Mouse (Mus musculus): Measurements from ENCODE around the gene Prlh.

Gene Prlh

DNA sequence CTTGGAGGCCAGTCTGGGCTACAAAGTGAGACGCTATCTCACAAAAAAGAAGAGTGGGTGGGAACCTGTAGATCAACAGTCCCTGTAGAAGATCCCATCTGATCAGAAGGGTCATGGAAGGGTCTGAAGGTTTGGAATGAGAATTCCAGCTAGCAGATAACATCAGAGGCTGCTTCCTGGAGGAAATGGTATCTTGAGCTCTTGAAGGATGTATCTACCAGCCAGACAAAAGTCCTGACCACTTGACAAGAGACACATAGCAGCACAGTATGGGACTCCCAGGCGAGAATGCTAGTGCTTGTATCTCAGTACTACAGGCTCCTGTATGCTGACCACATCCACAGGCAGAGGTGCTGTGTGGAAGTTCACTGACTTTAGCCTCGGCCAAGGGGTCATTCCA is 48.2 kb downstream of the Prlh start:
- no peak for DNase-seq (ENCODE audit: low spot score)

DNA sequence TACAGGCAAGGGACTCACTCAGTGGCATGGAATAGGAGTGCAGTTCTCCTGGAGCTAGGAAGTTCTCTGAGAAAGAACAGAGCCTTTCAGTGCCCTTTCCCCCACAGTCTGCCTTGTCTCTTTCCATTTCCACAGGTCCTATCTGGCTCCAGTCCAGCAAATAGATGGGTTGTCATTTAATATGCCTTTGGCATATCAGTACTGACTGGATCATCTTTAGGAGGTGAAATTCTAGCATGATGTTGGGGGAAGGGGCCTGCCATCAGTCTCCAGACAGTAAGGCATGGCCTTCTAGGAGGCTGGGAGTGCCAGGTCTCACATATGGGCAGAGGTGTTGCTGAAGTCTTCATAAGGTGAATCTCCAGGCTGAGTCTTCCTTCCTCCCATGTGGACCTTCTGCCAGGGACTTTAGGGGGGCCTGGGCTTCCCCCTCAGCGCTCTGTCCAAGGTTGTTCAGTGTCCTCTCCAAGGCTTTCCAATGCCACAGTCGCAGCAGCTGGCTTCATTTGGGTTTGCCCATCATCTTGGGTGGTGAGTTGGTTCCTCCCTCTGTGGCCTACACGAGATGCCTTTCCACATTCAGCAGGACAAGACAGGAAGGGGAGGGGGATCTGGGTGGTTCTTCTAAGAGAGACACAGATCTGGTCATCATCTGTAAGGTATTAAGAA is 49.1 kb downstream of the Prlh start:
- DNase-seq (ENCODE audit: low spot score), result no peak

- no peak for DNase-seq (ENCODE audit: low spot score)
Observed at GRCm38 (mm10) chr1:91002641-91003040, 49.7 kb downstream of the Prlh start.

All from MN1 (cell line).